Mouse (Mus musculus): ENCODE measurements around the gene Trim9. TPM values are rescaled to one million over a fixed set of nuclear protein-coding genes. Genes with fewer than 3 reads are reported as not detected.

The Trim9 gene
- polyA plus RNA-seq (2016; fragmentation: Nextera tagmentation; extraction: Ambion mirVana) = 3.0 and 4.5 TPM in 2 replicates

GRCm38 (mm10) chr12:70347202-70347841, at the start of gene Trim9:
Gene Trim9 (minus strand): TSS chr12:70347614.
- H3K9me3 ChIP-seq = no peaks in the 10 kb centered on the region
- under 1% methylated on average over 50 of the region's 50 CpGs for WGBS
- peak within 1 kb of the TSS; percentile 80 for H3K27ac ChIP-seq
- peak within 1 kb of the TSS; percentile 88 for H3K4me2 ChIP-seq (replicated peaks)
- H3K27me3 ChIP-seq = peaks cover 24% of the 10 kb centered on the region
- peak; percentile 98 for ATAC-seq (ENCODE audit: insufficient number of reproducible peaks, insufficient read depth, low FRiP score, low TSS enrichment)
- H3K36me3 ChIP-seq = no peaks in the 10 kb centered on the region
- H3K4me3 ChIP-seq = peak within 1 kb of the TSS; percentile 54
- H3K4me1 ChIP-seq = peaks cover 16% of the 10 kb centered on the region; the same call in 1 of the 2 replicates
- H3K9ac ChIP-seq = peak within 1 kb of the TSS; percentile 55

GRCm38 (mm10) chr12:70395061-70395460, 47.6 kb upstream of the Trim9 start:
- H3K4me2 ChIP-seq (replicated peaks) = no peak overlapping the region
- H3K36me3 ChIP-seq = no peaks in the 10 kb centered on the region
- H3K27ac ChIP-seq = no peak overlapping the region
- no peaks in the 10 kb centered on the region for H3K9me3 ChIP-seq
- ATAC-seq (ENCODE audit: insufficient number of reproducible peaks, insufficient read depth, low FRiP score, low TSS enrichment) = no peak
- H3K9ac ChIP-seq = no peak overlapping the region
- WGBS = 75% methylated on average over 3 of the region's 3 CpGs
- no peak overlapping the region for H3K4me3 ChIP-seq
- H3K4me1 ChIP-seq = no peaks in the 10 kb centered on the region
- H3K27me3 ChIP-seq = no peaks in the 10 kb centered on the region

- no peak for ATAC-seq (ENCODE audit: insufficient number of reproducible peaks, insufficient read depth, low FRiP score, low TSS enrichment)
- Histone ChIP-seq H3K4me2 (replicated peaks) (no peak overlapping the region), H3K4me3 (no peak overlapping the region), H3K27ac (no peak overlapping the region), H3K9me3 (no peaks in the 10 kb centered on the region), H3K36me3 (no peaks in the 10 kb centered on the region), H3K27me3 (no peaks in the 10 kb centered on the region), H3K9ac (no peak overlapping the region), H3K4me1 (no peaks in the 10 kb centered on the region)
- 91% methylated on average over 3 of the region's 3 CpGs for WGBS
Measured at GRCm38 (mm10) chr12:70391236-70391635, 43.8 kb upstream of the Trim9 start.

GRCm38 (mm10) chr12:70374976-70375375, 27.6 kb upstream of the Trim9 start:
- ATAC-seq (ENCODE audit: insufficient number of reproducible peaks, insufficient read depth, low FRiP score, low TSS enrichment) = no peak
- Histone ChIP-seq H3K36me3 (no peaks in the 10 kb centered on the region), H3K9me3 (no peaks in the 10 kb centered on the region), H3K9ac (no peak overlapping the region), H3K4me1 (no peaks in the 10 kb centered on the region), H3K4me2 (replicated peaks) (no peak overlapping the region), H3K27me3 (no peaks in the 10 kb centered on the region), H3K27ac (no peak overlapping the region), H3K4me3 (no peak overlapping the region)
- WGBS = 70% methylated on average over 10 of the region's 10 CpGs

GRCm38 (mm10) chr12:70372874-70373273, 25.5 kb upstream of the Trim9 start:
- Histone ChIP-seq H3K36me3 (no peaks in the 10 kb centered on the region), H3K9ac (no peak overlapping the region), H3K27me3 (no peaks in the 10 kb centered on the region), H3K27ac (no peak overlapping the region), H3K4me3 (no peak overlapping the region), H3K4me1 (peaks cover 1% of the 10 kb centered on the region; the same call in 1 of the 2 replicates), H3K9me3 (no peaks in the 10 kb centered on the region), H3K4me2 (replicated peaks) (no peak overlapping the region)
- WGBS = 87% methylated on average over 5 of the region's 5 CpGs
- ATAC-seq (ENCODE audit: insufficient number of reproducible peaks, insufficient read depth, low FRiP score, low TSS enrichment) = no peak

GRCm38 (mm10) chr12:70369348-70369747, 21.9 kb upstream of the Trim9 start:
- Histone ChIP-seq H3K9ac (no peak overlapping the region), H3K4me3 (no peak overlapping the region), H3K27ac (no peak overlapping the region), H3K27me3 (no peaks in the 10 kb centered on the region), H3K4me2 (replicated peaks) (no peak overlapping the region), H3K4me1 (peaks cover 8% of the 10 kb centered on the region), H3K9me3 (no peaks in the 10 kb centered on the region), H3K36me3 (no peaks in the 10 kb centered on the region)
- 89% methylated on average over 12 of the region's 12 CpGs for WGBS
- ATAC-seq (ENCODE audit: insufficient number of reproducible peaks, insufficient read depth, low FRiP score, low TSS enrichment) = no peak

- no peak overlapping the region for H3K9ac ChIP-seq
- no peaks in the 10 kb centered on the region for H3K27me3 ChIP-seq
- no peak overlapping the region for H3K27ac ChIP-seq
- ATAC-seq (ENCODE audit: insufficient number of reproducible peaks, insufficient read depth, low FRiP score, low TSS enrichment) = no peak
- 88% methylated on average over 9 of the region's 9 CpGs for WGBS
- no peak overlapping the region for H3K4me2 ChIP-seq (replicated peaks)
- no peak overlapping the region for H3K4me3 ChIP-seq
- no peaks in the 10 kb centered on the region for H3K36me3 ChIP-seq
- H3K4me1 ChIP-seq = peaks cover 8% of the 10 kb centered on the region
- H3K9me3 ChIP-seq = no peaks in the 10 kb centered on the region
Measured at GRCm38 (mm10) chr12:70368820-70369219, 21.4 kb upstream of the Trim9 start.

GRCm38 (mm10) chr12:70367326-70368248, 20.2 kb upstream of the Trim9 start:
- Histone ChIP-seq H3K27ac (peak overlapping the region; percentile 46; the same call in 1 of the 2 replicates), H3K4me3 (peak overlapping the region; percentile 9; the same call in 1 of the 2 replicates)
- WGBS = 40% methylated on average over 19 of the region's 19 CpGs

GRCm38 (mm10) chr12:70363016-70363415, 15.6 kb upstream of the Trim9 start:
- no peak overlapping the region for H3K4me2 ChIP-seq (replicated peaks)
- ATAC-seq (ENCODE audit: insufficient number of reproducible peaks, insufficient read depth, low FRiP score, low TSS enrichment) = no peak
- no peak overlapping the region for H3K9ac ChIP-seq
- no peaks in the 10 kb centered on the region for H3K36me3 ChIP-seq
- no peaks in the 10 kb centered on the region for H3K9me3 ChIP-seq
- peaks cover 8% of the 10 kb centered on the region for H3K4me1 ChIP-seq
- no peak overlapping the region for H3K27ac ChIP-seq
- 39% methylated on average over 4 of the region's 4 CpGs for WGBS
- no peaks in the 10 kb centered on the region for H3K27me3 ChIP-seq
- no peak overlapping the region for H3K4me3 ChIP-seq

More at GRCm38 (mm10) chr12:70367326-70368248, 20.2 kb upstream of the Trim9 start:
- Histone ChIP-seq H3K4me2 (replicated peaks) (peak overlapping the region; percentile 42), H3K36me3 (no peaks in the 10 kb centered on the region), H3K9me3 (no peaks in the 10 kb centered on the region), H3K4me1 (peaks cover 8% of the 10 kb centered on the region), H3K9ac (peak overlapping the region; percentile 29), H3K27me3 (no peaks in the 10 kb centered on the region)
- ATAC-seq (ENCODE audit: insufficient number of reproducible peaks, insufficient read depth, low FRiP score, low TSS enrichment) = peak; percentile 96

GRCm38 (mm10) chr12:70360276-70360675, 12.9 kb upstream of the Trim9 start:
- no peak overlapping the region for H3K9ac ChIP-seq
- no peaks in the 10 kb centered on the region for H3K4me1 ChIP-seq
- ATAC-seq (ENCODE audit: insufficient number of reproducible peaks, insufficient read depth, low FRiP score, low TSS enrichment) = no peak
- H3K36me3 ChIP-seq = no peaks in the 10 kb centered on the region
- no peaks in the 10 kb centered on the region for H3K9me3 ChIP-seq
- WGBS = 77% methylated on average over 5 of the region's 5 CpGs
- H3K27ac ChIP-seq = no peak overlapping the region
- no peaks in the 10 kb centered on the region for H3K27me3 ChIP-seq
- H3K4me3 ChIP-seq = no peak overlapping the region
- H3K4me2 ChIP-seq (replicated peaks) = no peak overlapping the region

GRCm38 (mm10) chr12:70359443-70359842, 12.0 kb upstream of the Trim9 start:
- Histone ChIP-seq H3K27ac (no peak overlapping the region), H3K4me2 (replicated peaks) (no peak overlapping the region), H3K9me3 (no peaks in the 10 kb centered on the region), H3K36me3 (no peaks in the 10 kb centered on the region), H3K4me3 (no peak overlapping the region), H3K27me3 (no peaks in the 10 kb centered on the region), H3K4me1 (no peaks in the 10 kb centered on the region), H3K9ac (no peak overlapping the region)
- 80% methylated on average over 13 of the region's 13 CpGs for WGBS
- no peak for ATAC-seq (ENCODE audit: insufficient number of reproducible peaks, insufficient read depth, low FRiP score, low TSS enrichment)

- H3K4me3 ChIP-seq = no peak overlapping the region
- no peaks in the 10 kb centered on the region for H3K9me3 ChIP-seq
- no peak for ATAC-seq (ENCODE audit: insufficient number of reproducible peaks, insufficient read depth, low FRiP score, low TSS enrichment)
- WGBS = 70% methylated on average over 8 of the region's 8 CpGs
- H3K4me2 ChIP-seq (replicated peaks) = no peak overlapping the region
- H3K4me1 ChIP-seq = no peaks in the 10 kb centered on the region
- no peak overlapping the region for H3K9ac ChIP-seq
- no peaks in the 10 kb centered on the region for H3K27me3 ChIP-seq
- H3K27ac ChIP-seq = no peak overlapping the region
- H3K36me3 ChIP-seq = no peaks in the 10 kb centered on the region
Measured at GRCm38 (mm10) chr12:70354926-70355325, 7.5 kb upstream of the Trim9 start.

Measured in embryonic facial prominence, embryonic 12.5 days (tissue).